Mouse (Mus musculus): ENCODE data around the gene Cyp21a1. TPM values are rescaled to one million over a fixed set of nuclear protein-coding genes. Genes with fewer than 3 reads are reported as not detected.
"Not testable (repeated sequence)": the region's sequence is repeated elsewhere in the genome, so short reads cannot be mapped to it uniquely, and the experiment has no call there.

Cyp21a1 gene
- polyA plus RNA-seq, 1 experiment from 2014 or later, result not detected

GRCm38 (mm10) chr17:34808599-34809205, 4.3 kb upstream of the Cyp21a1 start:
- H3K9ac ChIP-seq (ENCODE audit: low read length), result no peak overlapping the region
- H3K4me1 ChIP-seq (ENCODE audit: control insufficient read depth, insufficient read depth, low read length), result no peaks in the 10 kb centered on the region
- 86% methylated on average over 6 of the region's 6 CpGs for WGBS
- H3K27ac ChIP-seq (ENCODE audit: low read depth, low read length), result no peak overlapping the region
- no peaks in the 10 kb centered on the region for H3K36me3 ChIP-seq (ENCODE audit: control insufficient read depth, insufficient read depth, low read length)
- DNase-seq (ENCODE audit: low spot score, missing footprints) (no peak), ATAC-seq (ENCODE audit: low FRiP score) (no peak)
- no peak overlapping the region for H3K4me3 ChIP-seq (ENCODE audit: low read depth, low read length)
- no peaks in the 10 kb centered on the region for H3K27me3 ChIP-seq (ENCODE audit: control insufficient read depth, insufficient read depth, low read length)
- H3K4me2 ChIP-seq, result no peak overlapping the region
- peaks cover 2% of the 10 kb centered on the region; the same call in 1 of the 2 replicates for H3K9me3 ChIP-seq (ENCODE audit: control insufficient read depth, low read length)

DNA sequence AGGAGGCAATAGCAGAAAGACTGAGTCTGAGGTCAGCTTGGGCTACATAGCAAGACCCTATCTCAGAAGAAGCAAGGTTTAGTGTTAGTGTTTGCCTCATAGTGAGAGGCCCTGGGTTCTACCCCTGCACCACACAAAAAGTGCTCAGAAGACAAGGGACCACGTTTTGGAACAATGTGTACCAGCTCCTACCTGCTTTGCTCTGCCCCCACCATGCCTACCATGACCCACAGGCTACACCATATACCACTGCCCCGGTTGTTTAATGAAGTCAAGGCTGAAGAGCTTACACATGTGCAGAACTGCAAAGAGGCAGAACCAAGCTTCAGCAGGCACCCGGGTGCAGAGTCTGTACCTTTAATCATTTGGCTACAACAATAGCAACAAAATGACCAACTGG, 2.8 kb upstream of the Cyp21a1 start:
- Histone ChIP-seq H3K4me3 (ENCODE audit: low read depth, low read length) (no peak overlapping the region), H3K9me3 (ENCODE audit: control insufficient read depth, low read length) (peaks cover 2% of the 10 kb centered on the region; the same call in 1 of the 2 replicates), H3K4me2 (no peak overlapping the region), H3K27me3 (ENCODE audit: control insufficient read depth, insufficient read depth, low read length) (no peaks in the 10 kb centered on the region), H3K27ac (ENCODE audit: low read depth, low read length) (no peak overlapping the region), H3K36me3 (ENCODE audit: control insufficient read depth, insufficient read depth, low read length) (no peaks in the 10 kb centered on the region), H3K9ac (ENCODE audit: low read length) (no peak overlapping the region), H3K4me1 (ENCODE audit: control insufficient read depth, insufficient read depth, low read length) (no peaks in the 10 kb centered on the region)
- no peak for DNase-seq (ENCODE audit: low spot score, missing footprints)
- no peak for ATAC-seq (ENCODE audit: low FRiP score)
- 66% methylated on average over 3 of the region's 3 CpGs for WGBS

DNA sequence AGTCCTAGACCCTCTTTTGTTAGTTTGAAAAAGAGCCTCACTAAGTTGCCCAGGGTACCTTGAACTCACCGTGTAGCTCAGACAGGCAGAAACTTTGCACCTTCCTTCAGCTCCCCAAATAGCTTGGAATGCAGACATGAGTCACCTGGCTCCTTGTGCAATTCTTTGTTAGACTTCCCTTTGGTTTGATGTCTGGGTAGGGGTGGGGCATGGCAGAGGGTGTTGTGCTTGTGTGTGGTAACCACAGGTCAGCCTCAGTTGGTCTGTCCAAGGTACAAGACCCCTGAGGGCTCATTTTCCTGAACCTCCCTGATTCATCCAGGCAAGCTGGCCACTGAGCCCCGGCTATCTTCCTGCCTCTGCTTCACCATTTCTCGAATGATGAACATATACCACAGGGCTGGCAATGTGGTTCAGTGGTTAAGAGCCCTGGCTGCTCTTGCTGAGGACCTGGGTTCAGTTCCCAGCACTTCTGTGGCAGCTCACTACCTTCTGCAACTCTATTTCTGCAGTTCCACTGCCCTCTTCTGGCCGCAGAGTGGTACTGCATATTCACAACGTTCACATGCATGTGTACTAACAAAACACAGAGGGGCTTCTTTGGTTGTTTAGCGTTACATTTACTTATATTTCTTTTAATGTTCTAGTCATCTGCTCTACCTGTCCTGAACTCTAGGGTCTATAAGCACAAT, 656 bp upstream of the Cyp21a1 start:
- Histone ChIP-seq H3K9ac (ENCODE audit: low read length) (no peak overlapping the region), H3K9me3 (ENCODE audit: control insufficient read depth, low read length) (peaks cover 2% of the 10 kb centered on the region; the same call in 1 of the 2 replicates), H3K27me3 (ENCODE audit: control insufficient read depth, insufficient read depth, low read length) (no peaks in the 10 kb centered on the region), H3K4me1 (ENCODE audit: control insufficient read depth, insufficient read depth, low read length) (no peaks in the 10 kb centered on the region), H3K4me3 (ENCODE audit: low read depth, low read length) (no peak overlapping the region), H3K36me3 (ENCODE audit: control insufficient read depth, insufficient read depth, low read length) (no peaks in the 10 kb centered on the region), H3K27ac (ENCODE audit: low read depth, low read length) (no peak overlapping the region), H3K4me2 (no peak overlapping the region)
- WGBS, result 72% methylated on average over 6 of the region's 6 CpGs
- ATAC-seq (ENCODE audit: low FRiP score) (no peak), DNase-seq (ENCODE audit: low spot score, missing footprints) (no peak)

- H3K4me1 ChIP-seq (ENCODE audit: control insufficient read depth, insufficient read depth, low read length); H3K4me3 ChIP-seq (ENCODE audit: low read depth, low read length); H3K27me3 ChIP-seq (ENCODE audit: control insufficient read depth, insufficient read depth, low read length); DNase-seq (ENCODE audit: low spot score, missing footprints); H3K9ac ChIP-seq (ENCODE audit: low read length); H3K36me3 ChIP-seq (ENCODE audit: control insufficient read depth, insufficient read depth, low read length); H3K9me3 ChIP-seq (ENCODE audit: control insufficient read depth, low read length); ATAC-seq (ENCODE audit: low FRiP score); H3K27ac ChIP-seq (ENCODE audit: low read depth, low read length); H3K4me2 ChIP-seq: not testable (repeated sequence)
- WGBS, result 93% methylated on average over 6 of the region's 6 CpGs
These were observed 994 bp downstream of the Cyp21a1 start for GRCm38 (mm10) chr17:34803367-34803766.

DNA sequence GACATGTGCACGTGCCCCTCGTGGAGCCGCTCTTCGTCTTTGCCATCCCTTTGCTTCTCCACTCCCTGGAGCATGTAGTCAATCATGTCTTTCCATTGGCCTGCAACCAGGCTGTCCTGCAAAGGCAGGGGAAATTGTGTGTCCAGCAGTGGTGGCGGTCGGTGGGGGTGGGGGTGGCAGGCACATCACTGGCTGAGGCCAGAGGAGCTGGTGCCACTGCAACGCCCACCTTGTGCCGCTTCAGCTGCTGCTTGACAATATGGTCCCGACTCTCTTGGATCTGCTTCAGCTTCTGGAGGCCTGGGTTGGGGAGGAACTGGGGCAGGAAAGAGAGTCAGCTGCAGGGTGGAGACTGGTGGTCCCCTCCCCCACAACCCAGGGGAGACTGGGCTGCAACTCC, 1.6 kb downstream of the Cyp21a1 start:
- H3K4me3 ChIP-seq (ENCODE audit: low read depth, low read length); H3K27ac ChIP-seq (ENCODE audit: low read depth, low read length); ATAC-seq (ENCODE audit: low FRiP score); H3K9ac ChIP-seq (ENCODE audit: low read length); H3K9me3 ChIP-seq (ENCODE audit: control insufficient read depth, low read length); H3K27me3 ChIP-seq (ENCODE audit: control insufficient read depth, insufficient read depth, low read length); DNase-seq (ENCODE audit: low spot score, missing footprints); H3K4me1 ChIP-seq (ENCODE audit: control insufficient read depth, insufficient read depth, low read length); H3K4me2 ChIP-seq; H3K36me3 ChIP-seq (ENCODE audit: control insufficient read depth, insufficient read depth, low read length): not testable (repeated sequence)
- WGBS, result 94% methylated on average over 9 of the region's 9 CpGs

GRCm38 (mm10) chr17:34800781-34801305, 3.5 kb downstream of the Cyp21a1 start:
- not testable (repeated sequence) for DNase-seq (ENCODE audit: low spot score, missing footprints)
- WGBS, result 93% methylated on average over 16 of the region's 16 CpGs

DNA sequence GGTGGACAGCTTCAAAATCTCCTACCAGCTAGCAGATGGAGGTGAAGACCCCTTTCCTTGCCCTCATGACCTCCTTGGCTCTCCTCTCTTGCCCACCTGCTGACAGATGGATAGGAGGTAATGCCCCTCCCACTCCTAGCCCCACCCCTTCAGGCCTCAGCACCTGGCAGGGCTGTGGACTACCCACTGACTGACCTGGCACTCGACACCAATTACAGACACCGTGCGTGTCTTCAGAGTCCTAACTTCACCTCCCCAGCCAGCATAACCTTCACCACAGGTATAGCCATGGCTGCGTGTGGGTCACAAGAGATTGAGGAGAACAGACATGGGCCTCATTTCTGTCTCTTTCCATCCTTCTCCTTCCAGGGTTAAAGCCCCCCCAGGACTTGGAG, 4.8 kb downstream of the Cyp21a1 start:
- H3K4me3 ChIP-seq (ENCODE audit: low read depth, low read length), result no peak overlapping the region
- no peak overlapping the region for H3K4me2 ChIP-seq
- no peaks in the 10 kb centered on the region for H3K9me3 ChIP-seq (ENCODE audit: control insufficient read depth, low read length)
- H3K9ac ChIP-seq (ENCODE audit: low read length), result no peak overlapping the region
- no peaks in the 10 kb centered on the region for H3K4me1 ChIP-seq (ENCODE audit: control insufficient read depth, insufficient read depth, low read length)
- H3K27ac ChIP-seq (ENCODE audit: low read depth, low read length), result no peak overlapping the region
- ATAC-seq (ENCODE audit: low FRiP score), result no peak
- H3K36me3 ChIP-seq (ENCODE audit: control insufficient read depth, insufficient read depth, low read length), result no peaks in the 10 kb centered on the region
- no peak for DNase-seq (ENCODE audit: low spot score, missing footprints)
- no peaks in the 10 kb centered on the region for H3K27me3 ChIP-seq (ENCODE audit: control insufficient read depth, insufficient read depth, low read length)
- WGBS, result 88% methylated on average over 4 of the region's 4 CpGs

More at GRCm38 (mm10) chr17:34800781-34801305, 3.5 kb downstream of the Cyp21a1 start:
- H3K4me3 ChIP-seq (ENCODE audit: low read depth, low read length); H3K27ac ChIP-seq (ENCODE audit: low read depth, low read length); H3K27me3 ChIP-seq (ENCODE audit: control insufficient read depth, insufficient read depth, low read length); H3K36me3 ChIP-seq (ENCODE audit: control insufficient read depth, insufficient read depth, low read length); ATAC-seq (ENCODE audit: low FRiP score); H3K4me1 ChIP-seq (ENCODE audit: control insufficient read depth, insufficient read depth, low read length); H3K9me3 ChIP-seq (ENCODE audit: control insufficient read depth, low read length); H3K4me2 ChIP-seq; H3K9ac ChIP-seq (ENCODE audit: low read length): not testable (repeated sequence)

DNA sequence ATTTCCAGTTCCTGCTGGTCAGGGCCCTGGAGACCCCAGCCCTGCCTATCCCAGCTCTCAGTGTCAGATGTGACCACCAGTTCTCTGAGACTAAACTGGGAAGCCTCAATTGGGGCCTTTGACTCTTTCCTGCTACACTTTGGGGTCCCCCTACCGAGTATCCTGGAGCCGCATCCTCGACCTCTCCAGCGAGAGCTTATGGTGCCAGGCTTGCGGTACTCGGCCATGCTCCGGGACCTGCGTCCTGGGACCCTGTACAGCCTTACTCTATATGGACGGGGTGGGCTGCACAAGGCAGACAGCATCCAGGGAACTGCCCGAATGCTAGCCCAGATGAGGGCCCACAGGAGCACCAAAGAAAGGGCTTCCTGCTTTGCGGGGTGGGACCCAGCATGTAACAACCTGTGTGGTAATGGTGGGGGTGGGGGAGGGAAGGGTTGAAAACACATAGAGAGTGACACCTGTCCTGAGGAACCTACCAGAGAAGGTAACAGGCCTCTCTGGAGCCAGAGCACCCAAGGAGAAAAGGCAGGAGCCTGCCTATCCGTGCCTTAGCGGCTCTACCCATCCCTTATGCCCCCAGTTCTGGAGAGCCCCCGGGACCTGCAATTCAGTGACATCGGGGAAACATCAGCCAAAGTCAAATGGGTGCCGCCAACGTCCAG, 5.4 kb downstream of the Cyp21a1 start:
- ATAC-seq (ENCODE audit: low FRiP score), result no peak
- no peaks in the 10 kb centered on the region for H3K4me1 ChIP-seq (ENCODE audit: control insufficient read depth, insufficient read depth, low read length)

DNA sequence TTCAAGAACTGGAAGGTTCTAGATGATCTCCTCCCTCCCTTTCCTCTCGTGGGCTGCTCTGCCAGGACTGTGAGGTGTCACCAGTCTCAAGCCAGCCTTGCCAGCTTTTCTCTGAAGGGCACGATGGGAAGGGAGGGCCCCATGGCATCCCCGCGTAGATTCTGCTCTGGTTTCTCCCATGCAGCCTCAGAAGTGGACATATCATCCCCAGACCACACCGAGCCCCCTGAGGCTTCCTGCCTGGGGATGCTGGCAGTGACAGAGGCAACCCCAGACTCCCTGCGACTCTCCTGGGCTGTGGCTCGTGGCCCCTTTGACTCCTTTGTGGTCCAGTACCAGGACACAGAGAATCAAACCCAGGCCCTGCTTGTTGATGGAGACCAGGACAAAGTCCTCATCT, 6.3 kb downstream of the Cyp21a1 start:
- not testable (repeated sequence) for DNase-seq (ENCODE audit: low spot score, missing footprints)

More for the DNA sequence above, 5.4 kb downstream of the Cyp21a1 start:
- no peak overlapping the region for H3K9ac ChIP-seq (ENCODE audit: low read length)
- no peak overlapping the region for H3K4me2 ChIP-seq
- H3K4me3 ChIP-seq (ENCODE audit: low read depth, low read length), result no peak overlapping the region
- DNase-seq (ENCODE audit: low spot score, missing footprints), result no peak
- 92% methylated on average over 15 of the region's 17 CpGs for WGBS
- no peaks in the 10 kb centered on the region for H3K36me3 ChIP-seq (ENCODE audit: control insufficient read depth, insufficient read depth, low read length)
- H3K27ac ChIP-seq (ENCODE audit: low read depth, low read length), result no peak overlapping the region
- H3K27me3 ChIP-seq (ENCODE audit: control insufficient read depth, insufficient read depth, low read length), result no peaks in the 10 kb centered on the region
- H3K9me3 ChIP-seq (ENCODE audit: control insufficient read depth, low read length), result no peaks in the 10 kb centered on the region

More for the DNA sequence above, 6.3 kb downstream of the Cyp21a1 start:
- not testable (repeated sequence) for H3K4me3 ChIP-seq (ENCODE audit: low read depth, low read length); H3K36me3 ChIP-seq (ENCODE audit: control insufficient read depth, insufficient read depth, low read length); ATAC-seq (ENCODE audit: low FRiP score); H3K4me1 ChIP-seq (ENCODE audit: control insufficient read depth, insufficient read depth, low read length); H3K4me2 ChIP-seq; H3K9me3 ChIP-seq (ENCODE audit: control insufficient read depth, low read length); H3K9ac ChIP-seq (ENCODE audit: low read length); H3K27me3 ChIP-seq (ENCODE audit: control insufficient read depth, insufficient read depth, low read length); H3K27ac ChIP-seq (ENCODE audit: low read depth, low read length)
- WGBS, result 88% methylated on average over 6 of the region's 7 CpGs
